Mouse (Mus musculus): ENCODE data around the gene Best1. TPM values are rescaled to one million over a fixed set of nuclear protein-coding genes. Genes with fewer than 3 reads are reported as not detected.
"Not testable (repeated sequence)": the region's sequence is repeated elsewhere in the genome, so short reads cannot be mapped to it uniquely, and the experiment has no call there.

The Best1 gene
- polyA plus RNA-seq, 1 experiment from 2014 or later, result 0.24 TPM

DNA sequence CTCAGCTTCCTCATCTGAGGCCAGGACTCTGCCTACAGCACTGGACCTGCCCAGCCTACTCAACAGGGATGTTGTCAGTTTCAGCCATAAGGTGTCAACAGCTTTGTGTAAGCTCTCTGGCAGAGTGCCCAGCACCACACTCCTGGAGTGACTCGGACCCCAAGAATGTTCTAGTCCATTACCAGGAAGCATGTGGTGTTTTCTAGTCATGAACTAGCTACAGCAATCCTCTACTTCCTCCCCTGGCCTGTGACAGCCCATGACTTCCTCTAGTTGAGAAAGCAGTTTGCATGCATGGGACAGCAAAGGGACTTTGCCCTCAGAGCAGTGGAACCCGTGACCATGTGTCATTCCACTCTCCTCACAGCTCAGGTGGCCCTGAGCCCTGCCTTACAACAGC lies 26.6 kb downstream of the Best1 start:
- not testable (repeated sequence) for H3K9ac ChIP-seq (ENCODE audit: low read length); H3K36me3 ChIP-seq (ENCODE audit: control insufficient read depth, insufficient read depth, low read length); H3K27me3 ChIP-seq (ENCODE audit: control insufficient read depth, insufficient read depth, low read length); H3K9me3 ChIP-seq (ENCODE audit: control insufficient read depth, low read length); H3K4me2 ChIP-seq (ENCODE audit: low read length); H3K4me3 ChIP-seq (ENCODE audit: control insufficient read depth in 1 of 2, insufficient read depth in 1 of 2, low read depth in 1 of 2, low read length in 2 of 2)
- Histone ChIP-seq H3K4me1 (ENCODE audit: control insufficient read depth in 2 of 2, insufficient read depth in 2 of 2, low read length in 2 of 2) (peaks cover 17 to 18% of the 10 kb centered on the region in 2 experiments), H3K27ac (replicated peaks in 1 of 2; ENCODE audit: control insufficient read depth in 1 of 2, insufficient read depth in 1 of 2, low read depth in 2 of 2, low read length in 2 of 2) (peak overlapping the region; percentile 4 to 61; a peak in 3 of 4 replicates)
- peak; percentile 48 for ATAC-seq (ENCODE audit: insufficient number of reproducible peaks, insufficient read depth, low FRiP score, low read depth)
- 26% methylated on average over 2 of the region's 2 CpGs for WGBS

DNA sequence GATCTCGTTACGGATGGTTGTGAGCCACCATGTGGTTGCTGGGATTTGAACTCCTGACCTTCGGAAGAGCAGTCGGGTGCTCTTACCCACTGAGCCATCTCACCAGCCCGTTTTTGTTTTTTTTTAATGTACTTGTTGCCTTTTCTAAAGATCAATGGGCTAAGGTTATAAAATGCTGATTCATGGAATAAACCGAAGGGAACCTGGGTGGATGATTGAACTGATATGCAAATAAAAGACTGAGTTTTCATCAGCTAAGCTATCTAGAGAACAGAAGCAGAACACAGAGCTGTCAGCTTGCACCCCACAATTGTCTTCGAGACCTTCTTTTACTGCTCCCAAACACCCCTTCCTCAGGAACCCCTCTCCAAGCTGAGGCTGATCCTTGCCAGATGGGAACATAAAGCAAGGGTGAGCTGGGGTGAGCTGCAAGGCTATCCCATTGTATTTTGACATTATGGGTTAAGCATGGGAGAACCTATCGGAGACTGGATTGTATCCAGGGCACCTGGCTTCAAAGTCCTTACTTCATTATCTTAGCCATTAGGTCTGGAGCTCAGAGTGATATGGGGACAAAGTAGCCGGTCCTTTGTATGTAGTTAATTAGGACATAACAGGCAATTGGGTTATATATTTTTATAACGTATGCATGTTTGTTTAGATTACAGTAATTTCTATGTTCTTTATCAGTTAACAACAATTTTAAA lies 33.2 kb downstream of the Best1 start:
- Histone ChIP-seq H3K36me3 (ENCODE audit: control insufficient read depth, insufficient read depth, low read length) (no peaks in the 10 kb centered on the region), H3K9ac (ENCODE audit: low read length) (no peak overlapping the region), H3K4me2 (ENCODE audit: low read length) (no peak overlapping the region), H3K4me1 (ENCODE audit: control insufficient read depth in 2 of 2, insufficient read depth in 2 of 2, low read length in 2 of 2) (peaks cover 2 to 9% of the 10 kb centered on the region in 2 experiments; a peak in 3 of 4 replicates), H3K27ac (replicated peaks in 1 of 2; ENCODE audit: control insufficient read depth in 1 of 2, insufficient read depth in 1 of 2, low read depth in 2 of 2, low read length in 2 of 2) (no peak overlapping the region), H3K9me3 (ENCODE audit: control insufficient read depth, low read length) (no peaks in the 10 kb centered on the region), H3K27me3 (ENCODE audit: control insufficient read depth, insufficient read depth, low read length) (no peaks in the 10 kb centered on the region), H3K4me3 (ENCODE audit: control insufficient read depth in 1 of 2, insufficient read depth in 1 of 2, low read depth in 1 of 2, low read length in 2 of 2) (no peak overlapping the region)
- 79% methylated on average over 8 of the region's 10 CpGs for WGBS
- no peak for ATAC-seq (ENCODE audit: insufficient number of reproducible peaks, insufficient read depth, low FRiP score, low read depth)

DNA sequence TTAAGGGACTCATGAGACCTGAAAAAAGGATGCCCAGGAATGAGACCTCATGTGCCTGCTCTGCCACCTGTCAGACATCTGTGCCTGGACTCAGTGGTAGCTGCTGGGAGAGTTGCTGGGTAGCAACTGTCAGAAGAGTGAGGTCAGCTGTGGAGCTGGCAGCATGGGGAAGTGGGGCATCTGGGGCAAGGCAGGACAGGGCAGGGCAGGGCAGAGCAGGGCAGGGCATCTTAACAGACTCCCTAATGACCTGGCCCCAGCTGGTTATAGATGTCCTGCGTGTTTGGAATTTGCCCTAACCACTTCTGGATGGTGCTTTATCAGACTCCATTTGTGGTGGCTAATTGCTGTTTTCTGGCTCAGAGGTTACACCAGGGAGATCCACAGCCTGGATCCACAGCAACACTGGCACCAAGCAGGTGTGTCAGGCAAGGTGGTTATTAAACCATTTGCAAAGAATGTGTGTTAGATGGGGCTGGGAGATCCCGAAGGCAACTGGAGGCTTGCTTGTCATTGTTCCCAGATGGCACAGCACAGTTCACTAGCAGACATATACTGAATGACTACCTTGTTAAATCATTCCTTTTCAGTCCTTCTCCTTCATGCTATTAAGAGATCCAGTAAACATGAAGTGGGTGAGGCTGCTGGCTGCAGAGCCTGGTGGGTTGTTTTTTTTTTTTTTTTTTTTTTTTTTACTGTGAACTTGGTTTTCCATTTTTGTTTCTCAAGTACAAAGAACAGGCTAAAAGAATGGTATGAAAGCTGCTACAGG lies 35.2 kb downstream of the Best1 start:
- Histone ChIP-seq H3K27me3 (ENCODE audit: control insufficient read depth, insufficient read depth, low read length) (no peaks in the 10 kb centered on the region), H3K36me3 (ENCODE audit: control insufficient read depth, insufficient read depth, low read length) (no peaks in the 10 kb centered on the region), H3K4me3 (ENCODE audit: control insufficient read depth in 1 of 2, insufficient read depth in 1 of 2, low read depth in 1 of 2, low read length in 2 of 2) (no peak overlapping the region), H3K4me1 (ENCODE audit: control insufficient read depth in 2 of 2, insufficient read depth in 2 of 2, low read length in 2 of 2) (peaks cover 2 to 9% of the 10 kb centered on the region in 2 experiments; a peak in 3 of 4 replicates), H3K27ac (replicated peaks in 1 of 2; ENCODE audit: control insufficient read depth in 1 of 2, insufficient read depth in 1 of 2, low read depth in 2 of 2, low read length in 2 of 2) (no peak overlapping the region), H3K9me3 (ENCODE audit: control insufficient read depth, low read length) (no peaks in the 10 kb centered on the region), H3K9ac (ENCODE audit: low read length) (no peak overlapping the region), H3K4me2 (ENCODE audit: low read length) (no peak overlapping the region)
- no peak for ATAC-seq (ENCODE audit: insufficient number of reproducible peaks, insufficient read depth, low FRiP score, low read depth)
- WGBS, result 43% methylated on average over 2 of the region's 2 CpGs

DNA sequence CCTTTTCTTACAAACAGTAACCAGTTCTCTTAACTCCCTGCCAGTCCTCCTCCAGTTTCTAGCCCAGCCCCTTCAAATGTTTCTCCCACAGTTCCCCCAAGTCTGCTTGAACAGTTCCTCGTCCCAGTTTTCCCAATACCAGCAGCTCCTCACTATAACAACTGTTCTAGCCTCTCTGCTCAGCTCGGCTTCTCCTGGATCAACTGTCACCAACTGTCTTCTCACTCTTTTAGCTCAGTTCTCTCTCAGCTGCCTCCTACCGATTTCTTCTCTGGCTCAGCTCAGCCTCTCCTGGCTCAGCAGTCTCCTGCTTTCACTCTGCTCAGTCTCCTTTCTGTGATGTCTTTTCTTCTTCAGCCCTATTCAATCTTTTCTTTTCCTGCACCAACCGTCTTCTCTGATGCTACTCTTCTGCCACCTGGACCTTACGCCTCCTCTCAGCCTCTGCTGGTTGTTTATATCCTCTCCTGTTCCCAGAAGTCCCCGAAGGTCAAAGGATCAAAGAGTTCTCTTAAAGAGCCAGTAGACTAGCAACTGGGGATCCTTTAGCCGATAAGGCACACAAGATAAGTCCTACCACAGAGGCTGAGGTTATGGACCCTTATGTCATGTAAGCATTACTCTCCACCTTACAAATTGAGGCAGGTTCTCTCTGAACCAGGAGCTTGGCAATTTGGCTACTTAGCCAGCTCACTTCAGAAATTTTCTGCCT lies 37.1 kb downstream of the Best1 start:
- no peaks in the 10 kb centered on the region for H3K9me3 ChIP-seq (ENCODE audit: control insufficient read depth, low read length)
- 18% methylated on average over 7 of the region's 7 CpGs for WGBS

DNA sequence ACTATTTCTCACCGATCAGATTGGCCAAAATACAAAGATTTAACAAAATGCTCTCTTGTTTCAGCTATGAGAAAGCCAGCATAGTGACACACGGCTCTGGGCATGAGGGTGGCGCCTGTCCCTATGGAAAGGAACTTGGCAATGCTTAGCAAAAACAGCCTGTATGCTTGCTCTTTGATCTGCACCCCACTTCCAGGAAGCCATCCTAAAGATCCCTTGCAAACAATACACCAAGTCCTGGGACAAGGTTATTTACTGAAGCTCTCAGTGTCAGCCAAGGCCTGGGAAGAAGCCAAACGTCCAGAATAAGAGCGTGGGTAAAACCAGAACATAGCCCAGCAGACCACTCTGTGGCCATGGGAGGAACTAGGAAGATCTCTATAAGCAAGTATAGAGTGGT lies 40.7 kb downstream of the Best1 start:
- no peaks in the 10 kb centered on the region for H3K27me3 ChIP-seq (ENCODE audit: control insufficient read depth, insufficient read depth, low read length)
- H3K4me3 ChIP-seq (ENCODE audit: control insufficient read depth in 1 of 2, insufficient read depth in 1 of 2, low read depth in 1 of 2, low read length in 2 of 2), result no peak overlapping the region
- H3K36me3 ChIP-seq (ENCODE audit: control insufficient read depth, insufficient read depth, low read length), result no peaks in the 10 kb centered on the region
- no peak for ATAC-seq (ENCODE audit: insufficient number of reproducible peaks, insufficient read depth, low FRiP score, low read depth)
- H3K9me3 ChIP-seq (ENCODE audit: control insufficient read depth, low read length), result no peaks in the 10 kb centered on the region
- peaks cover 2 to 9% of the 10 kb centered on the region in 2 experiments; a peak in 3 of 4 replicates for H3K4me1 ChIP-seq (ENCODE audit: control insufficient read depth in 2 of 2, insufficient read depth in 2 of 2, low read length in 2 of 2)
- no peak overlapping the region for H3K4me2 ChIP-seq (ENCODE audit: low read length)
- no peak overlapping the region for H3K27ac ChIP-seq (replicated peaks in 1 of 2; ENCODE audit: control insufficient read depth in 1 of 2, insufficient read depth in 1 of 2, low read depth in 2 of 2, low read length in 2 of 2)
- WGBS, result 76% methylated on average over 5 of the region's 5 CpGs
- no peak overlapping the region for H3K9ac ChIP-seq (ENCODE audit: low read length)

More for the DNA sequence above, 37.1 kb downstream of the Best1 start:
- Histone ChIP-seq H3K9ac (ENCODE audit: low read length) (0 out of 2 replicates have a peak overlapping the region, but pooled peaks have one; percentile 27), H3K4me2 (ENCODE audit: low read length) (peak overlapping the region; percentile 36; the same call in 1 of the 2 replicates), H3K4me3 (ENCODE audit: control insufficient read depth in 1 of 2, insufficient read depth in 1 of 2, low read depth in 1 of 2, low read length in 2 of 2) (no peak overlapping the region), H3K27ac (replicated peaks in 1 of 2; ENCODE audit: control insufficient read depth in 1 of 2, insufficient read depth in 1 of 2, low read depth in 2 of 2, low read length in 2 of 2) (0 out of 4 replicates have a peak overlapping the region, but pooled peaks of 1 of the 2 experiments have one; percentile 37), H3K4me1 (ENCODE audit: control insufficient read depth in 2 of 2, insufficient read depth in 2 of 2, low read length in 2 of 2) (peaks cover 2 to 9% of the 10 kb centered on the region in 2 experiments; a peak in 3 of 4 replicates), H3K36me3 (ENCODE audit: control insufficient read depth, insufficient read depth, low read length) (no peaks in the 10 kb centered on the region), H3K27me3 (ENCODE audit: control insufficient read depth, insufficient read depth, low read length) (no peaks in the 10 kb centered on the region)
- no peak for ATAC-seq (ENCODE audit: insufficient number of reproducible peaks, insufficient read depth, low FRiP score, low read depth)

DNA sequence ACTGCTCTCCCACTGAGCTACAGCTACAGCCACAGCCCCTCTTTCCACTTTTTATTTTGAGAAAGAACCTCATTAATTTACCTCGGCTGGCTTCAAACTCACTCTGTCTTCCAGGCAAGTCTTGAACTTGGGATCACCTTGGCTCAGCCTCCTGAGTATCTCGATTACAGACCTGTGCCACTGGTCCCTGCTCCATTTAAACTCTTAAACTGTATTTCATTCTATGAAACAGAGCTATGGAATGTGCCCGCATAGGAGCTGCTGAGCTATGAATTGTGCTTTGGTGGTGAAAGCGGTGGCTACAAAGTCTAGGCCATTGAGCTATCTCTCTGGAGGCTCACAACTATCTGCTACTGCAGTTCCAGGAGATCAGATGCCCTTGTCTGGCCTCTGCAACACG lies 43.5 kb downstream of the Best1 start:
- H3K36me3 ChIP-seq (ENCODE audit: control insufficient read depth, insufficient read depth, low read length), result no peaks in the 10 kb centered on the region
- H3K4me2 ChIP-seq (ENCODE audit: low read length), result no peak overlapping the region
- no peak overlapping the region for H3K27ac ChIP-seq (replicated peaks in 1 of 2; ENCODE audit: control insufficient read depth in 1 of 2, insufficient read depth in 1 of 2, low read depth in 2 of 2, low read length in 2 of 2)
- H3K9me3 ChIP-seq (ENCODE audit: control insufficient read depth, low read length), result no peaks in the 10 kb centered on the region
- H3K9ac ChIP-seq (ENCODE audit: low read length), result no peak overlapping the region
- no peaks in the 10 kb centered on the region for H3K27me3 ChIP-seq (ENCODE audit: control insufficient read depth, insufficient read depth, low read length)
- no peak for ATAC-seq (ENCODE audit: insufficient number of reproducible peaks, insufficient read depth, low FRiP score, low read depth)
- 85% methylated on average over 5 of the region's 5 CpGs for WGBS
- H3K4me1 ChIP-seq (ENCODE audit: control insufficient read depth in 2 of 2, insufficient read depth in 2 of 2, low read length in 2 of 2), result peaks cover 5 to 13% of the 10 kb centered on the region in 2 experiments
- no peak overlapping the region for H3K4me3 ChIP-seq (ENCODE audit: control insufficient read depth in 1 of 2, insufficient read depth in 1 of 2, low read depth in 1 of 2, low read length in 2 of 2)

DNA sequence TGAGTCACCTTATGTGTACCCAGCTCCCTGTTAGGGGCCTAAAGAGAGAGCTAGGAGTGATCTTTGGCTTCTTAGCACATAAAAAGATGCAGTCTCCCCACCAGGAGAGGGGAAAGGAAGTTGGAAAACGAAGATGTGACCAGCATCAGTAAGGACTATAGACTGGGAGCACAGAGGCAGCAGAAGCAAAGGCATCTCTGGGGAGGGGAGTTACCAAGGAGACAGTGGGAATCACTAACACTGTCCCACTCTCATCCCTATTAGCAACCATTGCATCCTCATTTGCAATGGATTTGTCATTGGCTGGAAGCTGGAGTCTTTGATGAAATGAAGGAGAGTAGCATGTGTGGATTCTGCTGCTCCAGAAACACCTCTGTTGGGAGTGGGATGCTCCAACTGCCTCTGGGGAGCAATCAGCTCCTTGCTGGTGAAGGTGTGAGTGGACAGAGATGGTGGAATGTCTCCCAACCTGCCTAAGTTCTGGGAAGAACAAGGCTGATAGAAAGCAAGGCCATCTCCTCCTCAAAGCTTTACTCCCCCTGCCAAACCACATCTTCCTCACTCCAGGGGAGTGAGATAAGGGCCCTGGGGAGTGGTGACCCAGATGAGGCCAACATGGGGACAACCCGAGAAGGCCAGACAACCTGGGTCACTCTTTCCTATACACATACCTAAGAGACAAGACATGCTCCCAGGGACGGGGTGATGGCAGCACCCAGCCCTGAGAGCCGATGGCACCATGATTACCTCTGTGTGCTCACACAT lies 44.6 kb downstream of the Best1 start:
- 66% methylated on average over 4 of the region's 4 CpGs for WGBS
- no peak overlapping the region for H3K27ac ChIP-seq (replicated peaks in 1 of 2; ENCODE audit: control insufficient read depth in 1 of 2, insufficient read depth in 1 of 2, low read depth in 2 of 2, low read length in 2 of 2)
- no peaks in the 10 kb centered on the region for H3K27me3 ChIP-seq (ENCODE audit: control insufficient read depth, insufficient read depth, low read length)
- no peaks in the 10 kb centered on the region for H3K36me3 ChIP-seq (ENCODE audit: control insufficient read depth, insufficient read depth, low read length)
- H3K4me3 ChIP-seq (ENCODE audit: control insufficient read depth in 1 of 2, insufficient read depth in 1 of 2, low read depth in 1 of 2, low read length in 2 of 2), result no peak overlapping the region
- no peak for ATAC-seq (ENCODE audit: insufficient number of reproducible peaks, insufficient read depth, low FRiP score, low read depth)
- no peaks in the 10 kb centered on the region for H3K9me3 ChIP-seq (ENCODE audit: control insufficient read depth, low read length)
- H3K4me2 ChIP-seq (ENCODE audit: low read length), result no peak overlapping the region
- peaks cover 5 to 13% of the 10 kb centered on the region in 2 experiments for H3K4me1 ChIP-seq (ENCODE audit: control insufficient read depth in 2 of 2, insufficient read depth in 2 of 2, low read length in 2 of 2)
- H3K9ac ChIP-seq (ENCODE audit: low read length), result no peak overlapping the region

Data from heart, embryonic 14.5 days (tissue).